Mouse (Mus musculus): ENCODE measurements around the gene Ddx21. TPM values are rescaled to one million over a fixed set of nuclear protein-coding genes. Genes with fewer than 3 reads are reported as not detected.

The Ddx21 gene
- polyA plus RNA-seq, 1 experiment = 179 TPM

DNA sequence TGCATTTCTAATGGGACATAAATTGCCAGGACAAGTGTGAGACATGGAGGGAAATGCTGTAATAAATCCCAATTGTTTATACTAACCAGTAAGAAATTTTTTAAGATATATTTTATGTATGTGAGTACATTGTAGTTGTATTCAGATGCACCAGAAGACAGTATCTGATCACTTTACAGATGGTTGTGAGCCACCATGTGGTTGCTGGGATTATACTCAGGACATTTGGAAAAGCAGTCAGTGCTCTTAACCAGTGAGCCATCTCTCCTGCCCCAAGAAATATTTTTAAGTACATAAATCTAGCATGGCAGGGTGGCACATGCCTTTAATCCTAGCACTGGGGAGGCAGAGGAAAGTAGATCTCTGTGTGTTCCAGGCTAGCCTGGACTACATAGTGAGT is 56.3 kb downstream of the Ddx21 start:
- Histone ChIP-seq H3K9ac (ENCODE audit: low read depth, poor library complexity, severe bottlenecking) (no peak overlapping the region), H3K4me3 (ENCODE audit: low read depth, low read length) (no peak overlapping the region), H3K9me3 (replicated peaks; ENCODE audit: control insufficient read depth, insufficient read depth, low read length, poor library complexity, severe bottlenecking) (no peaks in the 10 kb centered on the region), H3K4me1 (ENCODE audit: control insufficient read depth, insufficient read depth, low read length) (no peaks in the 10 kb centered on the region), H3K36me3 (ENCODE audit: control insufficient read depth, insufficient read depth, low read length, poor library complexity, severe bottlenecking) (no peaks in the 10 kb centered on the region), H3K27me3 (ENCODE audit: control insufficient read depth, insufficient read depth, low read length, poor library complexity, severe bottlenecking) (no peaks in the 10 kb centered on the region), H3K27ac (ENCODE audit: insufficient read depth, low read length) (no peak overlapping the region)
- TF ChIP-seq EP300 (IDR thresholded peaks at IDR 0.05; ENCODE audit: insufficient read depth, low read depth, low read length) (no peak), POLR2A (IDR thresholded peaks at IDR 0.05; ENCODE audit: insufficient read depth, low read length) (no peak), CTCF (IDR thresholded peaks at IDR 0.05; ENCODE audit: low read depth, low read length) (no peak)

GRCm38 (mm10) chr10:62544316-62544715 is 57.8 kb downstream of the Ddx21 start:
- H3K27me3 ChIP-seq (ENCODE audit: control insufficient read depth, insufficient read depth, low read length, poor library complexity, severe bottlenecking) = no peaks in the 10 kb centered on the region
- TF ChIP-seq CTCF (IDR thresholded peaks at IDR 0.05; ENCODE audit: low read depth, low read length) = no peak
- TF ChIP-seq EP300 (IDR thresholded peaks at IDR 0.05; ENCODE audit: insufficient read depth, low read depth, low read length) = no peak
- TF ChIP-seq POLR2A (IDR thresholded peaks at IDR 0.05; ENCODE audit: insufficient read depth, low read length) = no peak

DNA sequence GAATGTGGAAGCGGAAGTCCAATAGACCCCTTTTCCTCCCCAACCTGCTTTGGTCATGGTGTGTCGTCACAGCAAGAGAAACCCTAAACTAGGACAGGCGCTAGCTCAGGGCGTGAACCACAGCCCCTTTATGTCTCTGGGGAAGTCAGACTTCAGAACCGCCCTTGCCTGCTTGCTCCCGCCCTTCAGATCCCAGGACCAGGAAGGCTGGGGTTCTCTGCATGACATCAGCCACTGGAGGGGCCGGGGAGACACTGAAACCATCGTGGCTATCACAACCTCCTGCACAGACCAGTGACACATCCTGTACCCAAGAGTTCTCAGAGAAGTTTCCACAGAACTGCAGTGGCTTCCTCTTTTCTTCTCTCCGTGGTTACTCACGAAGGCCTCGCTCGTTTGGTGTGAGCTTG is 58.7 kb downstream of the Ddx21 start:
- H3K36me3 ChIP-seq (ENCODE audit: control insufficient read depth, insufficient read depth, low read length, poor library complexity, severe bottlenecking) = no peaks in the 10 kb centered on the region
- no peak overlapping the region for H3K4me3 ChIP-seq (ENCODE audit: low read depth, low read length)
- H3K27me3 ChIP-seq (ENCODE audit: control insufficient read depth, insufficient read depth, low read length, poor library complexity, severe bottlenecking) = no peaks in the 10 kb centered on the region
- no peaks in the 10 kb centered on the region for H3K9me3 ChIP-seq (replicated peaks; ENCODE audit: control insufficient read depth, insufficient read depth, low read length, poor library complexity, severe bottlenecking)
- H3K27ac ChIP-seq (ENCODE audit: insufficient read depth, low read length) = no peak overlapping the region
- no peak for TF ChIP-seq EP300 (IDR thresholded peaks at IDR 0.05; ENCODE audit: insufficient read depth, low read depth, low read length)
- no peak for TF ChIP-seq POLR2A (IDR thresholded peaks at IDR 0.05; ENCODE audit: insufficient read depth, low read length)
- no peak for TF ChIP-seq CTCF (IDR thresholded peaks at IDR 0.05; ENCODE audit: low read depth, low read length)
- no peak overlapping the region for H3K9ac ChIP-seq (ENCODE audit: low read depth, poor library complexity, severe bottlenecking)
- no peaks in the 10 kb centered on the region for H3K4me1 ChIP-seq (ENCODE audit: control insufficient read depth, insufficient read depth, low read length)

More at GRCm38 (mm10) chr10:62544316-62544715, 57.8 kb downstream of the Ddx21 start:
- no peak overlapping the region for H3K9ac ChIP-seq (ENCODE audit: low read depth, poor library complexity, severe bottlenecking)
- no peaks in the 10 kb centered on the region for H3K4me1 ChIP-seq (ENCODE audit: control insufficient read depth, insufficient read depth, low read length)
- H3K9me3 ChIP-seq (replicated peaks; ENCODE audit: control insufficient read depth, insufficient read depth, low read length, poor library complexity, severe bottlenecking) = no peaks in the 10 kb centered on the region
- H3K27ac ChIP-seq (ENCODE audit: insufficient read depth, low read length) = no peak overlapping the region
- no peaks in the 10 kb centered on the region for H3K36me3 ChIP-seq (ENCODE audit: control insufficient read depth, insufficient read depth, low read length, poor library complexity, severe bottlenecking)
- no peak overlapping the region for H3K4me3 ChIP-seq (ENCODE audit: low read depth, low read length)

DNA sequence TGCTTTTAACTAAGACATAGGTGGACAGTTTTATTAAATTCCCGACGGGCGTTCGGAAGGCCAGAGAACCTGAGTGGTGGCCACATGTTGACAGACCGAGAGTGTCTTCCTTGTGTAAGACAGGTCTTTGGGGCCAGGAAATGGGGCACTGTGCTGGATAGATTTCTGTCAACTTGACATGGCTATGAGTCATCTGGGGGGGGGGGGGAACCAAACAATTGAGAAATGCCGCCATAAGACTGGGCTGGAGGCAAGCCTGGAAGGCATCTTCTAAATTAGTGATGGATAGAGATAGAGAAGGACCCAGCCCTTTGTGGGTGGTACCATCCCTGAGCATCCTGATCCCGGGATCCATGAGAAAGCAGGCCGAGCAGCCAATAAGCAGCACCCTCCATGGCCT is 59.2 kb downstream of the Ddx21 start:
- no peak overlapping the region for H3K27ac ChIP-seq (ENCODE audit: insufficient read depth, low read length)
- no peaks in the 10 kb centered on the region for H3K4me1 ChIP-seq (ENCODE audit: control insufficient read depth, insufficient read depth, low read length)
- H3K36me3 ChIP-seq (ENCODE audit: control insufficient read depth, insufficient read depth, low read length, poor library complexity, severe bottlenecking) = no peaks in the 10 kb centered on the region
- no peaks in the 10 kb centered on the region for H3K27me3 ChIP-seq (ENCODE audit: control insufficient read depth, insufficient read depth, low read length, poor library complexity, severe bottlenecking)
- TF ChIP-seq EP300 (IDR thresholded peaks at IDR 0.05; ENCODE audit: insufficient read depth, low read depth, low read length) (no peak), CTCF (IDR thresholded peaks at IDR 0.05; ENCODE audit: low read depth, low read length) (no peak), POLR2A (IDR thresholded peaks at IDR 0.05; ENCODE audit: insufficient read depth, low read length) (no peak)
- H3K9me3 ChIP-seq (replicated peaks; ENCODE audit: control insufficient read depth, insufficient read depth, low read length, poor library complexity, severe bottlenecking) = no peaks in the 10 kb centered on the region
- H3K4me3 ChIP-seq (ENCODE audit: low read depth, low read length) = no peak overlapping the region
- H3K9ac ChIP-seq (ENCODE audit: low read depth, poor library complexity, severe bottlenecking) = no peak overlapping the region

GRCm38 (mm10) chr10:62542507-62542906 is 59.6 kb downstream of the Ddx21 start:
- Histone ChIP-seq H3K36me3 (ENCODE audit: control insufficient read depth, insufficient read depth, low read length, poor library complexity, severe bottlenecking) (no peaks in the 10 kb centered on the region), H3K9ac (ENCODE audit: low read depth, poor library complexity, severe bottlenecking) (no peak overlapping the region), H3K27me3 (ENCODE audit: control insufficient read depth, insufficient read depth, low read length, poor library complexity, severe bottlenecking) (no peaks in the 10 kb centered on the region), H3K4me3 (ENCODE audit: low read depth, low read length) (no peak overlapping the region), H3K9me3 (replicated peaks; ENCODE audit: control insufficient read depth, insufficient read depth, low read length, poor library complexity, severe bottlenecking) (no peaks in the 10 kb centered on the region), H3K4me1 (ENCODE audit: control insufficient read depth, insufficient read depth, low read length) (no peaks in the 10 kb centered on the region), H3K27ac (ENCODE audit: insufficient read depth, low read length) (no peak overlapping the region)
- TF ChIP-seq EP300 (IDR thresholded peaks at IDR 0.05; ENCODE audit: insufficient read depth, low read depth, low read length) (no peak), POLR2A (IDR thresholded peaks at IDR 0.05; ENCODE audit: insufficient read depth, low read length) (no peak), CTCF (IDR thresholded peaks at IDR 0.05; ENCODE audit: low read depth, low read length) (no peak)

DNA sequence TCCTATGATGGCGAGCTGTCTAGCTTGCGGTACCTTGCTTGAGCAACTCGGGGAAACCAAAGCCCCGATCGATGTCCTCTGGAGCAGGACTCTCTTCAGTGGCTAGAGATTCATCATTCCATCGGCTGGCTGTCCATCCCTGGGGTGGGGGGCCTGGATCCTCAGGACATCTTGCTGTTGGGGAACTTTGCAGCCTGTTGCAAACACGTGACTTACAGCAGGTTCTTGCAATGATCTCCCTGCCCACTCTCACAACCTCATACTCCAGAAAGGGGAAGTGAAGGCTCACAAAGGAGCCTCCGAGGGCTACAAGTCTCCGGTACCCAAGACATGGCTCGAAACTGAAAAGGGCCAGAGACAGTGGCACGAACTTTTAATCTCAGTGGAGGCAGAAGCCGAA is 60.6 kb downstream of the Ddx21 start:
- H3K4me1 ChIP-seq (ENCODE audit: control insufficient read depth, insufficient read depth, low read length) = no peaks in the 10 kb centered on the region
- H3K27me3 ChIP-seq (ENCODE audit: control insufficient read depth, insufficient read depth, low read length, poor library complexity, severe bottlenecking) = no peaks in the 10 kb centered on the region
- H3K27ac ChIP-seq (ENCODE audit: insufficient read depth, low read length) = no peak overlapping the region
- no peaks in the 10 kb centered on the region for H3K36me3 ChIP-seq (ENCODE audit: control insufficient read depth, insufficient read depth, low read length, poor library complexity, severe bottlenecking)
- H3K4me3 ChIP-seq (ENCODE audit: low read depth, low read length) = no peak overlapping the region
- no peaks in the 10 kb centered on the region for H3K9me3 ChIP-seq (replicated peaks; ENCODE audit: control insufficient read depth, insufficient read depth, low read length, poor library complexity, severe bottlenecking)
- TF ChIP-seq POLR2A (IDR thresholded peaks at IDR 0.05; ENCODE audit: insufficient read depth, low read length) (no peak), EP300 (IDR thresholded peaks at IDR 0.05; ENCODE audit: insufficient read depth, low read depth, low read length) (no peak), CTCF (IDR thresholded peaks at IDR 0.05; ENCODE audit: low read depth, low read length) (no peak)
- H3K9ac ChIP-seq (ENCODE audit: low read depth, poor library complexity, severe bottlenecking) = no peak overlapping the region
